Mouse (Mus musculus) lung, adult 2 months (tissue): ENCODE measurements around the gene Ubl4b.

Experiments
- CTCF ChIP-seq: fragments of 200-500 bp; IDR thresholded peaks from 2 replicates; pipeline ENCODE4 v1.5.1; 2011; ENCODE audit warnings: mild to moderate bottlenecking, low read length, control low read depth; ENCODE audit not compliant: insufficient read depth
- POLR2A ChIP-seq: fragments of 200-500 bp; IDR thresholded peaks from 2 replicates; pipeline ENCODE4 v1.6.1; 2011; ENCODE audit warnings: low read depth, mild to moderate bottlenecking, control low read depth, low read length, borderline replicate concordance; ENCODE audit errors: extremely low read depth

- TF ChIP-seq CTCF (no peak), POLR2A (no peak)
Observed at GRCm38 (mm10) chr3:107595264-107595937, 40.5 kb upstream of the Ubl4b start.
